Mouse (Mus musculus) retina, postnatal 1 day (tissue): Measurements from ENCODE around the gene Fbxo11.
A peak's percentile ranks its signal among the peaks of the same experiment; 100 is the strongest.
"Not testable (repeated sequence)": the region's sequence is repeated elsewhere in the genome, so short reads cannot be mapped to it uniquely, and the experiment has no call there.

ENCODE experiments used
- DNase-seq: peaks from one replicate; pipeline ENCODE4 v3.0.0-alpha.2; 2012

The Fbxo11 gene

GRCm38 (mm10) chr17:87997808-87998207 is 67.3 kb downstream of the Fbxo11 start:
- no peak for DNase-seq

GRCm38 (mm10) chr17:87993338-87993737 is 71.8 kb downstream of the Fbxo11 start:
- DNase-seq = no peak

DNA sequence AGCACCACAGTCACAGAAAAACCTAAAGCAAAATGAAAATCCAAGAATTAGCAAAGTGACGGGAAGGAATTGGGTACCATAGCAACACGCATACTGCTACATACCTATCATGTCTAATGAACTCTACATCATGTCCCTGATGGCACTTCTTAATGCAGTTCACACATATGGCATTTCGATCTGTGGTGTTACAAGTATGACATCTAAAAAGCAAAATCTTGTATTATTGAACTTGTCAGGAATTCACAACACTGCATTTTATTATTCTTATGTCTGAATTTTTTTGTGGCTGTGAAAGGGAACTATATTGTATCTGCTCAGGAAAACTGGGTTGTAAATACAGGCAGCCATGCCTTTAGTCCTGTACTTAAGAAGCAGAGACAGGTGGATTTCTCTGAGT is 72.9 kb downstream of the Fbxo11 start:
- DNase-seq = no peak

DNA sequence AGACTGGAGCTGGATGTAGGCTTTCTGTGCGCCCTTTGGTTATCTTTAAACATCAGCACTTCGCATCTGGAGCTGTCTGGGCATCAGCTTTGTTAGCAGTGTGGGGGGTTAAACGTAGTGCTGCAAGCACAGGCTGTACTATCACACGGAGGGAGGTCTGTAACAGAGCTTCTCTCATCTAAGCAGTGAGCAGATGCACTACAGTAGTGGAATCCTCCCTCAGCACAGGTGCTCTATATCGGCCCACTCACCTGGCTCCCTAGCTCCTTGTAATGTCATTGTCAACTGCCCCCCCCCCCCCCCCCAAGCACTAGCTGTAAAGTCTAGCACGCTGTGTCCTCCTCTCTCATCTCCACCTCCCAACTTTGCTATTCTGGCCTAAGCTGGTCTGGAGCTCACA is 77.6 kb downstream of the Fbxo11 start:
- no peak for DNase-seq

- no peak for DNase-seq
Observed at GRCm38 (mm10) chr17:87985916-87986315, 79.2 kb downstream of the Fbxo11 start.

DNA sequence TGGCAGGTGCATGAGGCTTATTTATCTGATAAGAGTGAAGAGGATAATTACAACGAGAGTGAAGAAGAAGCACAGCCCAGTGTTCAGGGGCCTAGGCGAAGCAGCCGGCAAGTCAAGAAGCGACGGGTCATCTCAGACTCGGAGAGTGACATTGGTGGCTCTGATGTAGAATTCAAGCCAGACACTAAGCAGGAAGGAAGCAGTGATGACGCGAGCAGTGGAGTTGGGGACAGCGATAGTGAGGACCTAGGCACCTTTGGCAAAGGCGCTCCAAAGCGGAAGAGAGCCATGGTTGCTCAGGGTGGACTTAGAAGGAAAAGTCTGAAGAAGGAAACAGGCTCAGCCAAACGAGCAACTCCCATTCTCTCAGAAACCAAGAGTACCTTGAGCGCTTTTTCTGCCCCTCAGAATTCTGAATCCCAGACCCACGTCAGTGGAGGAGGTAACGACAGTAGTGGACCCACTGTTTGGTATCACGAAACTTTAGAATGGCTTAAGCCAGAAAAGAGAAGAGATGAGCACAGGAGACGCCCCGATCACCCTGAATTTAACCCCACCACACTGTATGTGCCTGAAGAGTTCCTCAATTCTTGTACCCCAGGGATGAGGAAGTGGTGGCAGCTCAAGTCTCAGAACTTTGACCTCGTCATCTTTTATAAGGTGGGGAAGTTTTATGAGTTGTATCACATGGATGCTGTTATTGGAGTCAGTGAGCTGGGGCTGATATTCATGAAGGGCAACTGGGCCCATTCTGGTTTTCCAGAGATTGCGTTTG is 80.5 kb downstream of the Fbxo11 start:
- no peak for DNase-seq

- DNase-seq = no peak
Observed at GRCm38 (mm10) chr17:87983313-87983712, 81.8 kb downstream of the Fbxo11 start.

GRCm38 (mm10) chr17:87982112-87982511 is 83.0 kb downstream of the Fbxo11 start:
- DNase-seq = no peak

DNA sequence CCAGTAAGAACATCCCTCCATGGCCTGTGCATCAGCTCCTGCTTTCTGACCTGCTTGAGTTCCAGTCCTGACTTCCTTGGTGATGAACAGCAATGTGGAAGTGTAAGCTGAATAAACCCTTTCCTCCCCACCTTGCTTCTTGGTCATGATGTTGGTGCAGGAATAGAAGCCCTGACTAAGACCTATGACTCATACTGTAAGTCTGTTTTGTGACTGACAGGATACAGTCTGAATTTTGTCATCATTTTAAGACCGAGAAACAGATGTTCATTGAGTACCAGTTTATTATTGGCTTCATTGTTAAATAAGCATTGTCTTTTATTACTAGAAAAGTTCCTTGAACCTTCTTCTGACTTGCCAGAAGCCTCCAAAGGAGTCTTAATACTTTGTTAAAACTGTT is 85.4 kb downstream of the Fbxo11 start:
- not testable (repeated sequence) for DNase-seq

GRCm38 (mm10) chr17:87976927-87977326 is 88.2 kb downstream of the Fbxo11 start:
- DNase-seq = not testable (repeated sequence)

DNA sequence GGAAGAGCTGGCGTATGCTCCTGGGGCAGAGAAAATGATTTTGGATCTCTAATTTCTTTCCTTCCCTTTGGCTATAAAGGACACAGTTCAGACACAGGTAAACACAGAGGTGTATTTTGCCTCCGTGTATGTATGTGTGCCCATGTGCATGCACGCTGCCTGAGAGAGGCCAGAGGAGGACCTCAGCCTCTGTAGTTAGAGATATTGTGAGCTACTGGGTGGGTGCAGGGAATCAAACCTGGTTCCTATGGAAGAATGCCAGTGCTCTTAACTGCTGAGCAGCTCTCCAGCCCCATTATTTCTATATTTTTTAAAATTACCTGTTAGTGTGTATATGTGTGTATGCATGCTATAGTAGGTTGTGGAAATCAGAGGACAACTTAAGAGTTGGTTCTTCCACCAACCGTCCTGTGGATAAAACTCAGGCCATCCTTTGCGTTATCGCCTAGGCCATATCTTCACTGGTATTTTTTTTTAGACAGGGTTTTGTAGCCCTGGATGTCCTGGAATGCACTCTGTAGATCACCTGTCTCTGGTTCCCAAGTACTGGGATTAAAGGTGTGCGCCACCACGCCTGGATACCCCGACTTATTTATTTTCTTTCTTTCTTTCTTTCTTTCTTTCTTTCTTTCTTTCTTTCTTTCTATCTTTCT is 88.8 kb downstream of the Fbxo11 start:
- DNase-seq = no peak

- DNase-seq = peak; percentile 71
Observed at GRCm38 (mm10) chr17:87975229-87975853, 89.8 kb downstream of the Fbxo11 start.

GRCm38 (mm10) chr17:87974629-87975228 is 90.4 kb downstream of the Fbxo11 start, which contains the start of gene Msh6:
Gene Msh6 (plus strand): TSS chr17:87975062.
- DNase-seq = peak; percentile 97

- DNase-seq = no peak
Observed at GRCm38 (mm10) chr17:87973261-87974167, 91.6 kb downstream of the Fbxo11 start.

- no peak for DNase-seq
Observed at GRCm38 (mm10) chr17:87972856-87973255, 92.2 kb downstream of the Fbxo11 start.

GRCm38 (mm10) chr17:87971696-87972591 is 93.1 kb downstream of the Fbxo11 start:
- not testable (repeated sequence) for DNase-seq

- DNase-seq = peak; percentile 33
Observed at GRCm38 (mm10) chr17:87968483-87968926, 96.6 kb downstream of the Fbxo11 start.

DNA sequence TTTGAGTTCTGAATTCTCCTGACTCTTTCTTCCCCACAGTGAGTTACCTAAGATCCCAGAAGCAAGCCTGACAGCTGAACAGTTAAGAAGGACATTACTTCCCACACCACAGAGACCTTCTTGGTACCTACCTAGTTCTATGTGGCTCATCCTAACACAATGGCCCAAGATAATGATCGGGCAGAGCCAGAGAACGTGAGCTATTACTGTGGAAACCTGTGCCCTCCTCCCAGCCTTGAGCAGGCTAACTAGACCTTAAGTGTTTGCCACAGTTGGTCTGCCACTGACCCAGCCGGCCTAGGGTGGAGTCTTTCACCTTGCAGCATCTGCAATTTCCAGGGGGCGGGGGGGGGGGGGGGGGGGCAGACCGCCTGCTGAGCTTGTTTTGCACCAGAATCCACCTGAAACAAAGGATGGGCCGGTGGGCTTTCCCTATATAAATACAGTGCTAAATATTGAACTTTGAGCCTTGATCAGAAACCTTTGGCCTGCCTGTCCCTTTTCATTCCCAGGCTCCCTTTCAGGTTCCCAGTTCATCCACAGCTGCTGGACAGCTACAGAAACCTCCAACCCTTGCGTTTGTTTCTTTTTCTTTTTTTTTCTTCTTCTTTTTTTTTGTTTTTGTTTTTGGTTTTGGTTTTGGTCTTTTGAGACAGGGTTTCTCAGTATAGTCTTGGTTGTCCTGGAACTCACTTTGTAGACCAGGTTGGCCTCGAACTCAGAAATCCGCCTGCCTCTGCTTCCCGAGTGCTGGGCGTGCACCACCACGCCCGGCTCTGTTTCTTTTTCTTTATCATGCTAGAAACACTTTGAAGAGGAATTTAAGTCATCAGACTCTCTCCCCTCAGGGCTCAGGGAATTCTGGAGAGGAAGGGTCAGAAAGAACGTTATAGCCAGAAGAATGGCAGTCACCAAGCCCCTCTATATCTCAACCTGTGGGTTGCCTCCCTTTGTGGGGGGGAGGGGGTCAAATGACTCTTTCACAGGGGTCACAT is 101.7 kb downstream of the Fbxo11 start:
- DNase-seq = no peak

DNA sequence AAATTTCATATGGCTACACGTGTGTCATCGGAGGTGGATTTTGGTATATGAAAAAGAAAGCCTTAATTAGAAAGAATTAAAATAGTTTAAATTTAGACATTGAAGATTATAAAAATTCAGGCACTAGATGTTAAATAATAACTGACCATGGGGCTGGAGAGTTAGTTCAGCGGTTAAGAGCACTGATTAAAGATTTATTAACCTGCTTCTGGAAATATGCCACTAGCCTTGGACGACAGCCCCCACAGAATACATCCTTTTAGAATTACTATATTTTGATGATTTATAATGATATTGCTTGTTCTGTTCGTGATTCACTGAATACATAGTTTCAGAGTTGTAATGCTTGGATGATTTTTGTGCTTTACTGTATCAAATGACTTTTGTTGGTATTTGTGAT is 105.2 kb downstream of the Fbxo11 start:
- not testable (repeated sequence) for DNase-seq

- DNase-seq = not testable (repeated sequence)
Observed at GRCm38 (mm10) chr17:87959406-87959805, 105.7 kb downstream of the Fbxo11 start.
